Mouse (Mus musculus): ENCODE data around the gene Pcid2.

- TF ChIP-seq CTCF (IDR thresholded peaks at IDR 0.05; ENCODE audit: borderline replicate concordance, insufficient read depth, low read depth, low read length): no peak
- TF ChIP-seq POLR2A (IDR thresholded peaks at IDR 0.05; ENCODE audit: borderline replicate concordance, insufficient read depth, low read length): no peak
Measured at GRCm38 (mm10) chr8:13154099-13154498, 48.8 kb upstream of the Pcid2 start.
